Mouse (Mus musculus) heart, adult 18-20 months (tissue): ENCODE measurements around the gene Mgat2. TPM values are rescaled to one million over a fixed set of nuclear protein-coding genes. Genes with fewer than 3 reads are reported as not detected.
A peak's percentile ranks its signal among the peaks of the same experiment; 100 is the strongest.
"Not testable (repeated sequence)": the region's sequence is repeated elsewhere in the genome, so short reads cannot be mapped to it uniquely, and the experiment has no call there.

ENCODE experiments used
- DNase-seq, 2 experiments: peaks; one replicate each; pipeline ENCODE4 v3.0.0; 2021 to 2022; ENCODE audit warnings: mixed read lengths in 1 of 2
- long read RNA-seq, 2 experiments: library from polyadenylated mRNA; stranded (forward); transcript quantifications; one replicate each; pipeline ENCODE4 v2.0.0; 2021
- total RNA-seq, 2 experiments: library from RNA; stranded (reverse); gene quantifications; 2 replicates each; pipeline ENCODE4 v1.2.3; 2021

Gene Mgat2
- 10 to 100 TPM; 18.6 to 20.2 TPM for total RNA-seq
- long read RNA-seq, experiment 1, transcript Mgat2-201 (1 exons, 2,614 nt): major isoform, 36 of 36 reads
- long read RNA-seq, experiment 1, partial matches to known transcripts: 0 of 36 reads
- long read RNA-seq, experiment 1, other reads (novel, unspliced or antisense): 0 of 36 reads
- long read RNA-seq, experiment 2, transcript Mgat2-201 (1 exons, 2,614 nt): major isoform, 23 of 23 reads
- long read RNA-seq, experiment 2, partial matches to known transcripts: 0 of 23 reads
- long read RNA-seq, experiment 2, other reads (novel, unspliced or antisense): 0 of 23 reads

DNA sequence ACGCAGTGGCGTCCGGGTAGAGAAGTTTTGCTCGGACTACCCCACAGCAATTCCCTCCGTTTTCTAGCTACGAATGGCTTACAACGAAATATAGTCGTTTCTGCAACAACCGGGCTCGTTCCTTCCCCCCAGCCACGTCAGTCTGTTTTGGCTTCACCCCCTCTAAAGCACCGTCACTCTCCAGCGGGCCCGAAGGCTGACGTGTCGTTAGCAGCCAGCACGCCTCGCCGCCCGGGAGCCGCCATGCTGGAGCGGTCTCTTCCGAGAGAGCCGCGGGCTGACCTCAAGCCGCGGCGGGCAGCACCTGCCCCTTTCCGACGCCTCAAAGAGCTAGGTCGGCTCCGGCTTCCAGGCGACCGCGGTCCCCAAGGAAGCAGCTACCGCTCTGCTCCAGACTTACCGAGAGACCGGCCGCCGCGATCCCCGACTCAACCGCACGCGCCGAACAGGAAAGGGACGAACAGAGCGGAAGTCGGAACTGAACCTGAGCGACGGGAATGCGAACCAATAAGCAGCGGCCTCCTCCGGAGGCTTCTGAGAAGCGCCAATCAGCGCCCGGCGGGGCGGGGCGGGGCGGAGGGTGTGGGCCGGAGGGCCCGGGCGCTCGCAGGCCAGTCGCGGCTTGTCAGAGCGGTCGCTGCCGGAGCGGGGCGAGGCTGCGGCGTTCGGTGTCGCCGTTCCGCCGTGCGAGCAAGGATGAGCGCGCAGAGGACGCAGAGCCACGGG lies at the start of gene Mgat2, which contains the start of gene Rpl36al:
TSS of gene Mgat2 (plus strand) at position 575 of the 726 bp plus-strand sequence.
TSS of gene Rpl36al (minus strand) at position 501 of the 726 bp plus-strand sequence.
- DNase-seq: peak; percentile 99

DNA sequence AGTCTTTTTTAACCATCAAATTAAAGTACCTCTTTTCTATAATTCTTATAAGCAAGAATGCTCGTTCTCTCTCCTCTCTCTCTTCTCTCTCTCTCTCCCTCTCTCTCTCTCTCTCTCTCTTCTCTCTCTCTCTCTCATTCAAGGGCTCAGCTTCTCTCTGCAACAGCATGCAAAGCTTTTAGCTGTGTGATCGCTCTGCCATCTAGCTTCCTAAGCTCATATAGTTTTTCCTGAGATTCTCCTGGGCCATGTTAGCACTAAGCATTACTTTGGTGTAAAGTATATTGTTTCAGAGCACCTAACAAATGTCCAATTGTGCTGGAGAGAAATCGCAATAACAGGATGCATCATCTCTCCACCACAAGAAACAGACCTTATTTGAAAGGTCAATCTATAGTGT lies 44.8 kb upstream of the Mgat2 start:
- no peak for DNase-seq

DNA sequence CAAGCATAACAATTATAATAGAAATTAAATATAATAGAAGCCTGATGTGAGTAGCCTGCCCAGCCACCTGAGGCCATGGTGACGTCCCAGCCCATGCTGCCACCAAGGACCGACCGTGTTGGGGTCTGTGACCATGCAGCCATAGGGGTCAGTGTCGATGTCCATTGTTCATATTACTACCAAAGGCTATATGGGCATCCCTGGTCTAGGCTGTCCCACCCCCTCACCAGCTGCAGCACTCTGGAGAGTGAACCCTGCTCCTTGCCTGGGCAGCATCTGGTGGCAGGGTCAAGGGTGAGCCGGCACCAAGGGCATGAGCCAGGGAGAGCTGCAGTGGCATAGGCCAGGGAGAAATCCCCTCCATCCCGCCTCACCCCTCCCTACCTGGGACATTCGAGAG lies 44.1 kb upstream of the Mgat2 start:
- no peak for DNase-seq

DNA sequence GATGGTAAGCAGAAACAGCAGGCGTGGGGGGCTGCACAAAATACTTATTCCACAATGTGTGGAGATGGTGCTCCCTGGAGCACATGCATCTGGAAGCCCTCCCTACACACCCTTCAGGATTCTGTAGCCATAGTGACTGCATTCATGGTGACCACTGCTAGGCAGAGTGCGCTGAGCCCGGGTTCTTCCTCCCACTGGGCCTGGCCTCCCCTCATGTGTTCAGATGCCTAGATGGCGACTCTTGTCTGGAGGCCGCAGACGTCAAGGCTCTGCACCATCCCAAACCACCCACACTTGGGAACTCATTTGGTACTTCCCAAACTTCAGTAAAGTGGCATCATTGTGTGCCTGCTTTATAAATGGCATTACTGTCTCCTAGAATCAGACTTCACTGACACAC lies 40.5 kb upstream of the Mgat2 start:
- no peak for DNase-seq

DNA sequence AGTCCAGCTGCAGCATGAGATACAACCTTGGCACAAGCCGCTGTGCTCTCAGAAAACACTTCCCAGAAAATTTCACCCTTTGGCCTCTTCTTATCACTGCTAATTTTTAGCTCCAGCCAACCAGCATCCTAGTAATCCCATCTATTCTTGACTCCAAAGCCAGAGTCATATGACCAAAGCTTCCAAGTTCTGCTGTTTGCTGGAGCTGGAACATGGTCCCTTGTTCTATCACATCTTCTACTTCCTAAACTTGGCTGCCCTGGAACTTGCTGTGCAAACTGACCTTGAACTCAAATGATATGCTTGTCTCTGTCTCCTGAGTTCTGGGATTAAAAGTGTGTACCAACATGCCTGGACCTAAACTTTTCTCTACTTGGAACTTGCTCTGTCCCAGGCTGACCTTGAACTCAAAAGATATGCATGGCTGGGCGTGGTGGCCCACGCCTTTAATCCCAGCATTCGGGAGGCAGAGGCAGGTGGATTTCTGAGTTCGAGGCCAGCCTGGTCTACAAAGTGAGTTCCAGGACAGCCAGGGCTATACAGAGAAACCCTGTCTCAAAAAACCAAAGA lies 36.7 kb upstream of the Mgat2 start:
- peak; percentile 35 to 59 for DNase-seq

DNA sequence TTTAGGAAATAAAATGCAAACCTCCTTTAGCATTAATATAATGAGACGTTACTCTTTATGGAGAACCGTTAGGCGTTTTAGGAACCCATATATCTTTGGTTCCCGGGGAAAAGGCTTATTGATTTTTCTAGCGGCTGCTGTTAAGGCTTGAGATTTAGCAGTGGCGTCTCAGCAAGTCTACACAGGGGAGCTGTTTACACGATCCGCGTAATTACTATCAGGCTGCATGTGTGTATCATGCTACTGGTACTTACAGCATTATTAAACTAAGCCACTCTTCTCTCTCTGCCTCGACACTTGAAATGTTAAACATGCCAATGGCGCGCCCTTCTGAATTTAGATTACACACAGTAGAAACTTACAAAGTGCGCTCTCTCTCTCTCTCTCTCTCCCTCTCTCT lies 33.9 kb upstream of the Mgat2 start:
- no peak for DNase-seq

DNA sequence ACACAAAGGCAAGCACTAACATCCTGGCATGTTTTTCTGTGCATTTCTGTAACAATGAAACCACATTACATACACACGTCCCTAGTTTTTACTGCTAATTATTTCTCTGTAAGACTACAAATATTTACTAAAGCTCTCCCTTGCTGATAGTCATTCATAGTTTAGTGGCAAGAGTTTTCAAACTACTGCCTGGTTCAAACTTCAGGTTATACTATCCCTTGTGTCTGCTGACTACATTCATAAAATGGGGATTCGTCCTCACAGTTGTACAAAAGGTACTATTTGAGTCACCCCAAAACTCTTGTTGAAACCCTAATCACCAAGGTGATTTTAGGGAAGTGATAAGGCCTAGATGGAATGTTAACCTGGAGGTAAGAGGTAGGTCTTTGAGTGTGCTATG lies 28.0 kb upstream of the Mgat2 start:
- DNase-seq: no peak

DNA sequence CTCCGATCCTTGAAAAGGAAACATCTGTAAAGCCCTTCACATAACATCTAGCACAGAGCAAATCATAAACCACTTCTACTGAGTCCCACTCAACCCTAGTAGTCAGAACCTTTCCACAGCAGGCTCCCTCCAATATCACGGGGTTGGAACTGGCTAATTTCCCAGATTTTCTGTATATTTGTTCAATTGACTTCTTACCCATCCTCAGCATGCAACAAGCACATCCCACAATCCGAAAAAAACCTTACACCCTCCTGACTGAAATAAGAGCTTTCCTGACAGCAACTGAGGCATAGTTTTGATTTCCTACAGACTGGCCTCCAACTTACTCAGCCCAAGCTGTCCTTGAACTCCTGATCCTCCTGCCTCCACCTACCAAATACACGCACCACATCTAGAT lies 27.5 kb upstream of the Mgat2 start:
- DNase-seq: no peak

DNA sequence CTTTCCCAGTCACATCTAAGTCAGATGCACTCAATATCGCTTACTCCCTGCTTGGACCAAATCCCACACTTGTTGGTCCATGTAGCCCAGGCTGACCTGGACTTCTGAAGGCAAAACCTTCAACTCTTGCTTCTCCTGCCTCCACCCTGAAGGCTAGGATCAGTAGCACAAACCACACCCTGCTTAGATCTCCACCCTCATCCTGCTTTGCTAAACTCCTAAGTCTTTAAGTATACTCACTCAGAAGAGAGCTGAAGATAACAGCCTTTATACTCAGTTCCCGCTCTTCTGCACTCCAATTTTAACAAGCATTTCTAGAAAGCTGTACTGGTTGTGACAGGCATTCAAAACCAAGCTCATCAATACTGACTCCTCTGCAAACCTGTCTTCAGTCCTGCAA lies 26.9 kb upstream of the Mgat2 start:
- DNase-seq: no peak

DNA sequence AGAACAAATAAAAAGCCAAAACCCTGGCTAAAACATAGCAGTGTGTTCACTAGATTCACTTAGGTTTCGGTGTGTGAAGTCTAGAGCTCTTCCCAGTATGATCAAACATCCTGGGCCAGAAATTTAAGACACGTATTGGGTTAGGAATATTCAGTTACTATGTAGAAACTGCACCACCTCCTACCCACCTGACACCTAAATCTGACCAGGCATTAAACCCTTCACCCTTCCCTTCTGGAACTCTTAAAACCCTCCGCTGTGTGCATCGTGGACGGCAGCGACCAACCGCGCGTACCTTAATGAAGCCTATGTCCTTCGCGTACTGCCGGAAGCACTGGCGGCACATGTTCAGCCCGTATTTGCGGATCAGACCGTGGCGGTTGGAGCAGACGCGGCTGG lies 25.6 kb upstream of the Mgat2 start:
- no peak for DNase-seq

DNA sequence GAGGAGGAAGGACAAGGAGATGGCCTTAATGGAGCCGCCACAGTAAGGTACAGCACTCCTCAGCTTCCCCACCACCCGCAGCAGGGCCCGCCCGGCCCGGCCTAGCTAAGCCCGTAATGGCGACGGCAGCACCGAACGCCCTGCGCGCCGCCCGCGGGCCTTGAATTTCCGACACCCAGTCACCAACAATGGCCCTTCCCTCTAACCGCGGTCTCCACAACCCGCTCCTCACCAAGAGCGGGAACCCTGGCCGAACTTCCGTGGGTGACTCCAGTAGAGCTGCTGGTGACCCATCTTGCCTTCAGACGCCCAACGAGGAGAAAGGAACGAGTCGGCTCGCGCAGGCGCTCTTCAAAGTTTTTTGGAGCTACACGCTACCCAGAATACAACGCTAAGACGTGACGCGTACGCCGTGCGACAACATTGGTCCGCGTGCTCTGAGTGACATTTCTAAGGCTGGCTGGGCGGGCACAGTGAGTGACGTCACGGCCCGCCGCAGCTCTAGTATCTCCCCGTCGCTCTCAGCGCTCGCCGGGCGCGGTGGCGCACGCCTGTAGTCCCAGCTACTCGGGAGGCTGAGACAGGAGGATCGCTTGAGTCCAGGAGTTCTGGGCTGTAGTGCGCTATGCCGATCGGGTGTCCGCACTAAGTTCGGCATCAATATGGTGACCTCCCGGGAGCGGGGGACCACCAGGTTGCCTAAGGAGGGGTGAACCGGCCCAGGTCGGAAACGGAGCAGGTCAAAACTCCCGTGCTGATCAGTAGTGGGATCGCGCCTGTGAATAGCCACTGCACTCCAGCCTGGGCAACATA lies 25.0 kb upstream of the Mgat2 start, which contains the start of gene Rps29:
TSS of gene Rps29 (minus strand) at position 422 of the 813 bp plus-strand sequence.
- DNase-seq: peak; percentile 97 to 98

DNA sequence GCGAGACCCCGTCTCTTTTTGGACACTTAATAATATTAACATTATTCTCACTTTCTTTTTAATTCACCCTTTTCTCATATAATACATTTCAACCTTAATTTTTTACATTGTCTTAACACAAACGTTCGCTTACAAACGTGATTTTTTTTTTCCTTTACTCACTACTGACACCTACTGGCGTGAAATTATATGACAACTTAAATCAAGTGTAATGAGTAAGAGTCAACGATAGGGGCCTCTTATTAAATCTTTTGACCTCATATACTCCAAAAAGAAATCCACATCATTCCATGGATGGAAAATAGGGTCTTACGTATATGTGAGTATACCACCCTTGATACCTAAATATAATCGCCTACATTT lies 24.4 kb upstream of the Mgat2 start:
- DNase-seq: peak; percentile 24 to 62

DNA sequence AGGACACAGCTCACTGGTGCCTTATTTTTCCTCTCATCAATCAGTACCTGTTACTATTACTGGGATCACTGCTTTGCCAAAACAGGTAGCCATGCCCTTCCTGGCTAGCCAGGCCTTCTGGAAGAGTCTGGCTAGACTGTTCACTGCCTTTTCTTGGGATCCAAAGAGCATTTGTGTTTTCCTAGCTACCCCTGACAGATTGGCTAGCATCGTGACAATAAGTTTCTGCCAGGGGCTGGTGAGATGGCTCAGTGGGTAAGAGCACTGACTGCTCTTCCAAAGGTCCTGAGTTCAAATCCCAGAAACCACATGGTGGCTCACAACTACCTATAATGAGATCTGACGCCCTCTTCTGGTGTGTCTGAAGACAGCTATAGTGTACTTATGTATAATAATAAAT lies 23.3 kb upstream of the Mgat2 start:
- DNase-seq: not testable (repeated sequence)

DNA sequence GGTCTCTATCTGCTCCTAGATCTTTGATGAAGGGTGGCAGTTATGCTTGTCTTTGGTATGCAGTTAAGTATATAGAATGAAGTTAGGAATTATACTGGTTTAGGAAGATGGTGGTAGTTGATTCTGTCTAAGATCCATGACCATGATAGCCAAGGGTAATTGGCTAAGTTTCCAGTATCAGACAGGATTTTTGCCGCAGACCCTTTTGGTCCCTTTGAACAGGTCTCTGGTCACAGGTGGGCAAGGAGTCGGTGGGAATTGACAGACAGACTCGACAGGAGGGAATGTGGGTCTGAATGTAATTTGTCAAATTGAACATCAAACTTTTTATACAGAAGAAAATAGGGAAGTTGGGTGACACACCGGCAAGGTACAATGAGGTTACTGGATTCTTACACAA lies 20.4 kb upstream of the Mgat2 start:
- not testable (repeated sequence) for DNase-seq

DNA sequence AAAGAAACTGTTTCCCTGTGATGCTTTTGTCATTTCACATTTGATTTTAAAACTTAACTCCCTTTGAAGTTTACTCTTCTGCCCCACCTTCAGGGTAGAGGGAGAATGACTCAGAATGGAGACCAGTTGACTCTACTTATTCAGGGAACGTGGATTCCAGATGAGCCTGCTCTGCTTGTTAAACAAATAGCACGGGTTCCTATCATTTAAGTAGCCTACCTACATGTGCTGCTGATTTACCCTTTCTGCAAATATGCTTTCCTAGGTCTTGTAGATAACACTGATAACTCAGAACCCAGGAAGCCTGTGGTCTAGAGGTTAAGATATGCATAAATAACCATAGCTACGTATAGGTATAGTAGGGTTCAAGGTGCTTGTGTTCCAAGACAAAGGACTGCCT lies 19.1 kb upstream of the Mgat2 start:
- DNase-seq: no peak

DNA sequence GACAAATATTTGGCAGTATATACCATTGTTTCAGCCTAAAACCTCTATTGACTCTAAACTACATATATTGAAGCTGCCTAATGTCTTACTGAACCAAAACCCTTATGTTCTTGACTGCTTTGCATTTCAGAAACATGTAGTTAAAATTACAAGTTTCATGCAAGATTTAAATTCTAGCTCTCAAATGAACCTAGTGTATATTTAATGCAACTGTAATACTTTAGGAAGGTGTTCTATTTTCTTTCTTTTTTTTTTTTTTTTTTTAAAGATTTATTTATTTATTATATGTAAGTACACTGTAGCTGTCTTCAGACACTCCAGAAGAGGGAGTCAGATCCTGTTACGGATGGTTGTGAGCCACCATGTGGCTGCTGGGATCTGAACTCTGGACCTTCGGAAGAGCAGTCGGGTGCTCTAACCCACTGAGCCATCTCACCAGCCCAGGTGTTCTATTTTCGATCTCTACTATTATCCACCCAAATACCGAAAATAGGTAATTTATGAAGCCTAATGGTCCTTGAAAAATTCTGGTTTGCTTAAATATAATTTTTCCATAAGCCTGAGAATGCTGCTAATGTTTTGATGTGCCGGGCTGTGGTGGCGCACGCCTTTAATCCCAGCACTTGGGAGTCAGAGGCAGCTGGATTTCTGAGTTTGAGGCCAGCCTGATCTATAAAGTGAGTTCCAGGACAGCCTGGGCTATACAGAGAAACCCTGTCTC lies 16.9 kb upstream of the Mgat2 start:
- DNase-seq: not testable (repeated sequence)

DNA sequence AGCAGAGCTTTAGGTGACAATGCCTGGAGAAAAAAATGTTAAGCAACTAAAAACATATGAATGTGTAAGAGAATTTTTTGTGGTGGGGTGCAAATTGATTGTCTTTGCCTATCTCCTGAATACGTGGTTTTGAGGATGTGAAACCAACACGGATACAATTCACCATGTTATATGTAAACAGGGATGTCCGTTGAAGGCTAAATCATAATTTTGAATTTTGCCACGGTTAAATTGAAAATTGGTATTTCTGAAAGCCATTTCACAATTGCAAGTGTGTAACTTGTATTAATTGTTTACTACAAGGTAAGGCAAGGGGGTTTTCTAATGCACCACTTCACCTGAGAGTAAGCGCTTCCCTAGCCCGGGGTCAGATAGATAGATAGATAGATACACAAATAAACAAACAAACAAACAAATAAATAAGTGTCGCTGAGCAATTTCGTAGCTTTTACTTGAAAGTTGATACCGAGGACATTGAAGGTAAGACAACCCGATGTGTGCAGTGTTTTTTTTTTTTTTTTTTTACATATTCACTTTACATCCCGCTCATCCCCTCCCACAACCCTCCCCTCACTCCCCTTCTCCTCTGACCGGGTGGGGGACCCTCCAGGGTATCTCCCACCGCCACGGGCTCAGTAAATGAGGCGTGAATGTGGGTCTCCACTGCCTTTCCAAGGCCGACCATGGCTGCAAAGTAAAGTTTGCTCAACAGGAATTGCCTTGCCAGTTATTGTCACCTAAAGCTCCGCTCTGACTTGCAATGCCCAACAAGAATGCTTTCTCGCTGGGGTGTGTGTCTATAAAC lies 16.1 kb upstream of the Mgat2 start:
- no peak for DNase-seq

DNA sequence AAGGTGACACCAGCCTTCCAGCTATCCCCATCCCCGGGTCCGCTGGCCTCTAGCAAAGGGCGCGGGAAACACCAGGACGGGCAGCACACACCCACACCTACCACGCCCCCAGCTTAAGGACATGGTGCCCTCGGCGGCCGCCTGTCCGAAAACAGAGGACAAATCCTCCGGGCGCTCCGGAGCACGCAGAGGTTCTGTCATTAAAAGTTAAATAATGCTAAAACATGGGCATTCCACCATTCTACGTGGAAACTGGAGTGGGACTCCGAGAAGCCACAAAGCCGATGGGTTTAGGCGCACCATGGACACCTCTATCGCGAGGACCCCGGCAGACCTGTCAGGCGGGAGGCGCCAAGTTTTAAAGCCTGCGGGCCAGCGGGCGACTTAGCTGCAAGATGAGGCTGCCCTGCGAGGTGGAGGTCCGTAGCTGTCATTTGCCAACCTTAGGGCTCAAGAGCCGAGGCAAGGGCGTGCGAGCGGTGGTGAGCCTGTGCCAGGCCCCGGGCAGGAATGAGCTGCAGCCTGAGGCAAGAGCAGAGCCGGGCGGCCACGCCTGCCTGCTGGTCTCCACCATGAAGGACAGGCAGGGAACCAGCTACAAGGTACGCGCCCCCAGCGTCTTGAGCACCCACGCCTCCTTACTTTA lies 15.4 kb upstream of the Mgat2 start, which contains the start of gene Lrr1:
TSS of gene Lrr1 (plus strand) at position 354 of the 646 bp plus-strand sequence.
- DNase-seq: peak; percentile 86 to 94

DNA sequence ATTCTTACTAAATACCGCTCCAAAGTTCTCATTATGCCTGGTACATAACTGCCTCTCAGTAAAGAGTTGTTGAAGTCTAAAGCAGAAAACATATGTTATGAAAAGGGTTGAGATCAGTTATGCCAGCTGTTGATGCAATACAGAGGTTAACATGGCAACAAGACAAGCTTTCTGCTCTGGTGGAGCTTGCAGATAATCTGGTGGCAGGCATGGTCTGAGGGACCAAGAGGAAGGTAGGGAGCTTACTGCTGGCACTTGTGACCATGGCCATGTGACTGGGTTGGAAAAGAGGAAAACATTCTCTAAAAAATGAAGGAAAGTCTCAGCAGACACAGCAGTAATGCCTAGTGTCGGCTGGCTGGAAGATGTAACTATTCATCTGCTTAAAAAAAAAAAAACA lies 12.7 kb upstream of the Mgat2 start:
- DNase-seq: no peak

DNA sequence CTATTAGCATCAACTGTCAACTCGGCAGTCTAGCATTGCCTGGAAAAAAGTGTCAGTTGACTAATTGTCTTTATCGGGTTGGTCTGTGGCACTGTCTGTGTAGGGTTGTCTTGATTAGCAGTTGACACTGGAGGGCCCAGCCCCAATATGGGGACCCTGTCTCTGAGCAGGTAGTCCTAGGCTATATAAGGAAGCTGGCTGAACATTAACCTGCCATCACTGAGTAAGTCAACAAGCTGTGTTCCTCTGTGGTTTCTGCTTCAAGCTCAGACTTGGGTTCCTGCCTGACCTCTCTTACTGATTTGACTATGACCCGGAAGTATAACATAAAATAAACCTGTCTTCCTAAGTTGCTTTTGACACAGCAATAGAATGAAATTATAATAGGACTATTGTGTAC lies 8.0 kb upstream of the Mgat2 start:
- no peak for DNase-seq
